Mouse (Mus musculus): ENCODE data around the gene Xpot.

The Xpot gene

GRCm38 (mm10) chr10:121576372-121576771 is 49.8 kb downstream of the Xpot start:
- no peak for DNase-seq (ENCODE audit: low read depth)

- no peak for DNase-seq (ENCODE audit: low read depth)
Measured at GRCm38 (mm10) chr10:121571511-121572147, 54.5 kb downstream of the Xpot start.

GRCm38 (mm10) chr10:121571031-121571430 is 55.1 kb downstream of the Xpot start:
- DNase-seq (ENCODE audit: low read depth), result no peak

GRCm38 (mm10) chr10:121569796-121570195 is 56.3 kb downstream of the Xpot start:
- DNase-seq (ENCODE audit: low read depth), result no peak

GRCm38 (mm10) chr10:121569001-121569589 is 57.0 kb downstream of the Xpot start:
- DNase-seq (ENCODE audit: low read depth), result no peak

GRCm38 (mm10) chr10:121568534-121568933 is 57.6 kb downstream of the Xpot start:
- no peak for DNase-seq (ENCODE audit: low read depth)

GRCm38 (mm10) chr10:121568026-121568425 is 58.1 kb downstream of the Xpot start:
- DNase-seq (ENCODE audit: low read depth), result no peak

- no peak for DNase-seq (ENCODE audit: low read depth)
Measured at GRCm38 (mm10) chr10:121564447-121564846, 61.7 kb downstream of the Xpot start.

GRCm38 (mm10) chr10:121558231-121558630 is 67.9 kb downstream of the Xpot start:
- no peak for DNase-seq (ENCODE audit: low read depth)

- no peak for DNase-seq (ENCODE audit: low read depth)
Measured at GRCm38 (mm10) chr10:121556263-121556662, 69.9 kb downstream of the Xpot start.

GRCm38 (mm10) chr10:121550334-121550733 is 75.8 kb downstream of the Xpot start:
- no peak for DNase-seq (ENCODE audit: low read depth)

GRCm38 (mm10) chr10:121549670-121550069 is 76.5 kb downstream of the Xpot start:
- no peak for DNase-seq (ENCODE audit: low read depth)

GRCm38 (mm10) chr10:121547162-121547561 is 79.0 kb downstream of the Xpot start:
- no peak for DNase-seq (ENCODE audit: low read depth)

- DNase-seq (ENCODE audit: low read depth), result no peak
Measured at GRCm38 (mm10) chr10:121543577-121543976, 82.6 kb downstream of the Xpot start.

- DNase-seq (ENCODE audit: low read depth), result no peak
Measured at GRCm38 (mm10) chr10:121542156-121542555, 84.0 kb downstream of the Xpot start.
